Mouse (Mus musculus) G1E (cell line): ENCODE measurements around the gene Zfp169.

Experiments
- CTCF ChIP-seq: IDR thresholded peaks from 2 replicates; pipeline ENCODE4 v1.5.1; 2012; ENCODE audit warnings: low read depth, low read length, inconsistent platforms, mixed read lengths
- GATA1 ChIP-seq: IDR thresholded peaks from 2 replicates; pipeline ENCODE4 v1.6.1; 2012; ENCODE audit warnings: borderline replicate concordance, low read length, inconsistent platforms, mixed read lengths

DNA sequence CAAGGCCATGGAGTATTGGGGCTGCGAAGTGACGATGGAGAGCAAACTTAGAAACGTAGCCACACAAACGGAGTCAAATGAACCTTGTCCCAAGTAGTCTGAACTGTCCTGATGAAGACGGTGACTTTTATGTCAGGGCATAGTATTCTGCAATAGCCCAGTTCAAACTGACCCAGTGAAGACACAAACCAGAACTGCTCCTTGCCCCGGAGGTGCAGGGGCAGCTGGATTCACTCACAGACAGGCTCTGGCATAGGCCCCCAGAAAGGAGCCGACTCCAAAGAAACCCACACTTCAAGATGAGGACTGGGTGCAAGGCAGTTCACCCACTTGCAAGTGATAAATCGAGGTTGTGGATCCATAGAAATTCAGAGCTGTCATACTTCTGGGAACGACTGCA lies 4.6 kb downstream of the Zfp169 start:
- no peak for TF ChIP-seq CTCF
- TF ChIP-seq GATA1, result no peak
